Mouse (Mus musculus) natural killer cell, adult 2 months (primary cell): ENCODE measurements at regions not wholly inside any gene's neighbourhood (a gene's known extent, or its start where the extent isn't known, plus 50 kb on each side); places are given as distances from the start of the nearest gene placed in this dataset.
"Not testable (repeated sequence)": the region's sequence is repeated elsewhere in the genome, so short reads cannot be mapped to it uniquely, and the experiment has no call there.

Experiments used
- DNase-seq, 2 experiments: peaks; one replicate each; pipeline ENCODE4 v3.0.0; 2022; ENCODE audit warnings: low spot score in 2 of 2

- no peak for DNase-seq
Measured at GRCm38 (mm10) chr11:63211501-63211900, 82.7 kb downstream of the Pmp22 start.

- DNase-seq = peak; percentile 14 to 28
Measured at GRCm38 (mm10) chr11:63213043-63213442, 84.3 kb downstream of the Pmp22 start.

GRCm38 (mm10) chr11:63213901-63214425 is 85.2 kb downstream of the Pmp22 start:
- no peak for DNase-seq

GRCm38 (mm10) chr11:63215993-63216392 is 87.2 kb downstream of the Pmp22 start:
- DNase-seq = no peak

- no peak for DNase-seq
Measured at GRCm38 (mm10) chr11:63217049-63217448, 88.3 kb downstream of the Pmp22 start.

- DNase-seq = no peak
Measured at GRCm38 (mm10) chr11:63226471-63226870, 97.7 kb downstream of the Pmp22 start.

- peak in 1 of 2 experiments; percentile 3 for DNase-seq
Measured at GRCm38 (mm10) chr11:63230786-63231185, 102.0 kb downstream of the Pmp22 start.

- DNase-seq = no peak
Measured at GRCm38 (mm10) chr11:63233172-63233966, 104.6 kb downstream of the Pmp22 start.

GRCm38 (mm10) chr11:63234481-63234880 is 105.7 kb downstream of the Pmp22 start:
- DNase-seq = no peak

- no peak for DNase-seq
Measured at GRCm38 (mm10) chr11:63238655-63239054, 109.9 kb downstream of the Pmp22 start.

GRCm38 (mm10) chr11:63243906-63244416 is 115.2 kb downstream of the Pmp22 start:
- no peak for DNase-seq

GRCm38 (mm10) chr11:63245041-63245440 is 116.3 kb downstream of the Pmp22 start:
- no peak for DNase-seq

GRCm38 (mm10) chr11:63246052-63246661 is 117.4 kb downstream of the Pmp22 start:
- no peak for DNase-seq

GRCm38 (mm10) chr11:63252012-63252856 is 123.5 kb downstream of the Pmp22 start:
- no peak for DNase-seq

- no peak for DNase-seq
Measured at GRCm38 (mm10) chr11:63252968-63253602, 124.3 kb downstream of the Pmp22 start.

GRCm38 (mm10) chr11:63264432-63265061 is 135.8 kb downstream of the Pmp22 start:
- DNase-seq = no peak

- DNase-seq = not testable (repeated sequence)
Measured at GRCm38 (mm10) chr11:63266290-63266689, 137.5 kb downstream of the Pmp22 start.

- no peak for DNase-seq
Measured at GRCm38 (mm10) chr11:63276641-63277040, 147.9 kb downstream of the Pmp22 start.

GRCm38 (mm10) chr11:63281839-63282238 is 153.1 kb downstream of the Pmp22 start:
- no peak for DNase-seq

- DNase-seq = no peak
Measured at GRCm38 (mm10) chr11:63282541-63282940, 153.8 kb downstream of the Pmp22 start.

- DNase-seq = no peak
Measured at GRCm38 (mm10) chr11:63286026-63286425, 157.2 kb downstream of the Pmp22 start.
